Mouse (Mus musculus) liver, postnatal 0 days (tissue): Measurements from ENCODE around the gene Wdr54.

ENCODE experiments used
- CTCF ChIP-seq: sonication (generic); IDR thresholded peaks from 2 replicates; pipeline ENCODE4 v1.5.1; 2016; ENCODE audit warnings: antibody characterized with exemption, low read depth
- EP300 ChIP-seq: IDR thresholded peaks from 2 replicates; pipeline ENCODE4 v1.6.1; 2016; ENCODE audit warnings: antibody characterized with exemption, low read depth, mild to moderate bottlenecking

GRCm38 (mm10) chr6:83155552-83156238, 502 bp downstream of the Wdr54 start:
- no peak for TF ChIP-seq CTCF
- no peak for TF ChIP-seq EP300
